Mouse (Mus musculus) layer of hippocampus, adult 18-20 months (tissue): ENCODE measurements at regions not wholly inside any gene's neighbourhood (a gene's known extent, or its start where the extent isn't known, plus 50 kb on each side); places are given as distances from the start of the nearest gene placed in this dataset.

Experiments
- DNase-seq, 2 experiments: peaks; one replicate each; pipeline ENCODE4 v3.0.0; 2022; ENCODE audit warnings: low spot score in 2 of 2

DNA sequence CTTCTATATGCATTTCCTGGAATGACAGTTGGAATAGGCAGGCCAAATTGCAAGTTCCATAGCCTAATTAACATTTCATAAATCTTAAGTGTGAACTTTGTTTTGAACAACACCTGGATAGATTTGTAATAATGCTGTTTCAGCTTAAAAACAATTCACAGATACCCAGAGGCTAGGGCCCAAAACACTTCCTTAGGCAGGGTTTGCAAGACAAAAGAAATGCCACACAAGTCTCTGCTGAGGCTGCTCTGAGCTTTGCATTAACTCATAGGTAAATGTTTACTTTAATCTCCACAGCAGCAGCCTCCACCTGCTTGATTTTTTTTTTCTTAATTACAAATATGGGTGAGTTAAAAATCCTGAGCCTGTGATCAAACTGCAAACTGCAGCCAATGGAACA lies 118.4 kb downstream of the Gnat3 start:
- no peak for DNase-seq

DNA sequence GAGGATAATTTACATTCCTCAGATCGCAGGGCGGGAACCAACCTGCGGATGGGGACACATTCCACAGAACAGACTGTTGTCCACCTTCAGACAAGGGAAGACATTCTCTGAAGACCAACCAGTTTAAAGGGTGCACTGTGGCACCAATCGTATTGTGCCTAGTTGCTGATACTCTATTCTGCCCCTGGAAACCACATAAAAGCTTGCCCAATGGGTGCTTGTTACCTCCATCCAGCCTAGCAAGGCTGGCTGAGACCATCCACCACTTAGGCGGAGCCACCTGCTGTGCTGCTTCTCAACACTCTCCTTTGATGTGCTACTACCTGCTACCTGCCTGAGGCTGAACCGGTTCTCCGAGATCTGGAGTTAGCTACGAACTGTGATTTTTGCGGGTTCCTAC lies 119.9 kb downstream of the Gnat3 start:
- DNase-seq = no peak

DNA sequence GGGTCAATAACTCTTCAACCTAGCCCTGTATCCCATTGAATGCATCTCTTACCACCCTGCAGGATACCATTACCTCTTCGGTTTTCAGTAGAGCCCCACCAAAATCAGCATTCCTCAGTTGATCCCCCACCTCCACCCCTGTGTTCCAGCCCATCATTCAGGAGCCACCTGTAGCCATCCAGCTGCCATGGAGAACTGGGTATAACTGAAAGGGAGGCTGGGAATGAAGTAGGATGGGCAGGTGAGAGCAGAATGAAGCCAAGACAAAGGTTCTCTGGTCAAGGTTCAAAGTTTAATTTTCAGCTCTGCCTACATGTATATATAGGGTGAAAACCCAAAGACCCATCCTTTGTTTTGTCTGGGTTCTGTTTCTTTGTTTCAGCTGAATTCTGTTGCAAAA lies 121.4 kb downstream of the Gnat3 start:
- DNase-seq = no peak

DNA sequence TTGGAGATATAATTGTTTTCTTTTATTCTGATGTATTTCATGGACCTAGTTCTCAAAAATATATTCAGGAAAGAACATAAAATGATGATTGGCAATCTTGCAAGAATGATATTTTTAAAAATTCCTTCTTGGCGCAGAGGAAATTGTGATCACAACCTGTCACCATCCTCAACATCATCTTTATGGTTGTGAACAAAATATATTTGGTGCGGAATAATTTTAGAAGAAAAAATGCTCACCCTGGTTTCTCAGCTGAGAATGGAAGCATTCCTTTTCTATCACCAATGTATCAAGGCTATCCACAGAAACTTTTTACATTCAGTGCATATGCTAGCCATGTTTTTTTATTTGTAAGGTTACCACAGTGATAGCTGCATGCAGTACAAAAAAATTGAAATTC lies 123.1 kb downstream of the Gnat3 start:
- DNase-seq = no peak

DNA sequence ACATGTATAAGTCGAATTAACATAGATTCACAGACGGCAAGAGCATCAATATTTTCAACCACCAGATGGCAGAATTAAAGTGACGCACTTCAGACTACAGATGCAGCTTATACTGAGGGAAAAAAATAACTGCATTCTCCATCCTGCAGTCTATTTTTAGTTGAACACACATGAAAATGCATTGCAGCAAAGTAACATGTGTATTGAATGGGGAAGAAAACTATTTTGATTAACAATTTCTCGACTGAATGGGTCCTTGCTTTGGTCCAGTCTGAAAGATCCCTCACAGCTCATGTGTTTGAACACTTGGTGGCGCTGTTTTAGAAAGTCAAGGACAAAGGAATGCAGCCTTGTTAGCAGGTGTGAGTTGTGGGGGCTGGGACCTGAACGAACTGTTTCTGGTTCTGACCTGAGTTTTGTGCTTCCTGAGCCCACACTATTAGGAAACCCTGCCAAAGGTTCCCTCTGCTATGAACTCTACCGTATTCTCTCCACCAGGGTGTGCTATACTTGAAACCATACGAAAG lies 125.6 kb downstream of the Gnat3 start:
- peak; percentile 5 to 72 for DNase-seq

DNA sequence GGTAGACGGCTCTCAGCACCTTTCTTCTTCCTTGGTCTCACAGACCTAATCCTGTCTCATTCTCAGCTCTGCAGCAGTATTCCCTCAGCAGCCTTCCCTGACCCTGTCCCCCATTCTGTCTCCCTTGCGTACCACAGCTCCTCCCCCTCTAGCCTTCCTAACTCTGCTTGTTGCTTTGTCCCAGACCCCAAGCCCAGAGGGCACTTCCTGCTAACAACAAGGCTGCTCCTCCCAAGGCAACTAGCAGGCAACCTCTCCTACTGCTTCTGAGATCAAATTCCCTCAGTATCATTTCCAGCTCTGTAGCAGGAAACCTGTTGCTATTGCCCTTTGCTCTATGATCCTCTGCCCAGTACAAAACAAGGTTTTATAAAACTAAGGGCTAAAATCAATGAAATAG lies 127.6 kb downstream of the Gnat3 start:
- no peak for DNase-seq

DNA sequence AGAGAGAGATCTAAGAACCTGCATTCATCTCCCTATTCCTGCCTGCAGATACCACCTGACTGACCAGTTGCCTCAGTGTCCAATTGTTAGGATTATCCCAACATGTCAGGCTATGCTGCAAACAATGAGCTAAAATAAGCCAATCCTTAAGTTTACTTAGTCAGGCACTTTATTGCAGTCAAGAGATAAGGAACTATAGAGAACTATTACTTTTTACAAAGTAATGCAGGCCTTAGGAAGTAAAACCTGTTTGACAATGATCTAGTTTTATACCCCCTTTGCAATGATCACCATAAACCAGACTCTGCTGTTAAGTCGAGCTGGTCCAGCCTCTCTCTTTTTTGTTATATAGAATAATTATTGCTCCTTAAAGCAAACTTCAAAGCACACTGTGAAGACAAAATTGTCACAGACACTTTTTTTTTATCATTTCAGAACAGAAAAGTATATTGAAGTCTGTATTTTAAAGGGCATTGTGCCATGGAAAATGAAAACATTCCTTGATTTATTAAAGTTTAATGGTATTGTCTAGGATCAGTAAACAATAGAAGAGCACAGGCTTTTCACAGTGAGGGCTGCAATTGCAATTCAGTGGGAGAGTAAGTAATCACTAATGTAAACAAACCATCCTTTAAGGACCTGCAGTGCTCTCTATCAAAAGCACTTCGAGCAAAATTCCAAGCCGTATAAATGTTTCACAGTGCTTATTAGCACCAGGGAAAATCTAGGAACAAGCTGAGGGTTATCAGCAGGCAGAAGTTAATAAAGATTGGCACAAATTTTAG lies 152.7 kb downstream of the Gnat3 start:
- DNase-seq = no peak

DNA sequence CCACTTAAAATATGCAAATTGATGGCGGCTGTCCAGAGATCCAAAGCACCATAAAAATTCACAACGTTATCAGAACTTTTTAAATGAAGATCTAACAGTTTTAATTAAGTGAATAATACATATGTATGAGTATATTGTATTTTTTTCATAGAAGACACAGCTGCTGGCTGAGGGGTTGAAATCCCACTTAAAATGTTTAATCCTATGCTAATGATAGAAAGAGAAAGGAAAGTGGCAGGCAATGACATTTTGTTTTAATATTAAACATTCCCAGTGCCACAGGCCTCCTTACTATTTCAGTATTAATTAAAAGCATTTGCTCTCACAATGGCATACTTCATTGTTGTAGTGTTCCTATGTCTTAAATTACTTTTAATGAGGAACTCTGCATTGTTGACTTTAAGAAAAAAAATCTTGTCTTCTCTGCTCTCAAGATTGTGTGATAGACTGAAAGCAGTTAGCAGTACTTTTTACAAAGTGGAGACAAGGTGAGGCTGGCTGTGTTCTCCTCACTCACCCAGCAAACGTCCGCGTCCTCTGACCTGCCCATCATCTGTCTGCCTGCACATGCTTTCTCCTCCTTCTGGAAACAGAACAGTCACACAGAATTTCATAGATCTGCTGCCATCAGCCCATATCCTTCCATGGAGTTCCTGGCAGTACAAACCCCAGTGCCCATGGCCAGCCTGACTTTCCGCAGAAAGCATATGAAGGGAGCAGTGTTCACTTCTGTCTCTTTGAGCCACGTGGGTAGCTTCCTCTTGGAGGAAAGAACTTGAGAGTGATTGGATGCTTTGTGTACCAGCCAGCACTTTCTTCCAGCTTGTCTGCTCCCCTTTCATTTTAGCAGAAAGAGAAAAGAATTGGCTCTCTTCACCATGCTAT lies 173.7 kb downstream of the Gnat3 start:
- DNase-seq = no peak

DNA sequence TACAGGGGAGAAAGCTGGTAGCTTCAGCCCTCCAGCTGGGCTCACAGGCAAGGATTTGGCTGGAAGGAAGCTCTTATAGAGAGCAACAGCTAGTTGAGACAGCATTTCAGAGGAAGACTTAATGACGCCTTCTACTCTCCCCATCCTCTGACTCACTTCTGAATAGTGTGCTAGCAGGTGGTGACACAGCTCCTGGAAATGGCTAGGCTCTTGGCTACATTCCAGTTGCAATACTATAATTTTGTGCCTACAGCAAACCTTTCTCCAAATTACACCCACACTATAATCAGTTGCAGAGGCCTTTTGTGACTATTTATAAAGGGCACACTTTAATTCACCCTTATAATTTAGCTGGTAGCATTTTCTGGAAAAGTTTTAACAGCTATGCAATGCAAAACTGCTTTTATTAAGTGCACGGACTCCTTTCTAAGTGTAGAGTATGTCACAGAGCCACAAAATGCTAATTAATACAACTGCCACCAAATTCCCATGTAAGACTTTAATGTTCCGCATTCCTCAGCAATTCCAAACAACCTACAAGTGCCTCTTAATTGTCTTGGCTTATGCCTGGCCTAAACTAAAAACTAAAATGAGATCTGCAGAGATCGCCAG lies 175.2 kb downstream of the Gnat3 start:
- peak; percentile 16 to 45 for DNase-seq

DNA sequence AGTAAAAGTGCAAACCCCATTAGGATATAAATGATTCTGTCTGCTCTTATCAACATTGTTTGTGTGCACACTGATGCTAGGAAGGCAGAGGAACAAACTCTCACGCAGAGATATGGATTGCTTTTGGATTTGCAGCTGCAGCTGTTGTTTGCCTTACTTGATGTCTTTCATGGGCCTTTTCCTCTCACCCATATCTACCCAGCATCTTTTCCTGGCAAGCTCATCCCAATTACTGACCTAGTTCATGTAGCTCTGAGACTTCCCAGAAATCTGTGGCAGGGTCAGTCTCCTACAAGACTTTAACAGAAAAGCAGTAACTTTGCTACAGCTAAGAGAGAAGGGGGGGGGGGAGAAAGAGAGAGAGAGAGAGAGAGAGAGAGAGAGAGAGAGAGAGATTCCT lies 189.9 kb downstream of the Gnat3 start:
- DNase-seq = no peak

DNA sequence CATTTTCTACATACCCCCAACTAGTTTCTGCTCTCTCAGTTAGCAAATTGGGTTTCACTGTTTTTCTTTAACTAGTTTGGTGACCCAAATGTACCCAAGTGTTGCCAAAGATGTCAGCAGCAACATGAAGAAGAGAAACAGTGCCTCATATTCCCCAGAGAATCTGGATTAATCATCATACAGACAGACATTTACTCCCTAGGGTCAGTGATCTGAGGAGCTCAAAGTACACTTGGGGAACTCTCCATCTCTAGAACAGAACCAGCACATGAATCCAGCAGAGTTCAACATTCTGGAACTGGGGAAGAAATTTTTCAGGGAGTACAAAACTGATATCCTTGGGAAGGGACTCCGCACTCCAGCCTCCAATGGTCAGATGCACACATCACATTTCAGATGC lies 191.4 kb downstream of the Gnat3 start:
- no peak for DNase-seq

DNA sequence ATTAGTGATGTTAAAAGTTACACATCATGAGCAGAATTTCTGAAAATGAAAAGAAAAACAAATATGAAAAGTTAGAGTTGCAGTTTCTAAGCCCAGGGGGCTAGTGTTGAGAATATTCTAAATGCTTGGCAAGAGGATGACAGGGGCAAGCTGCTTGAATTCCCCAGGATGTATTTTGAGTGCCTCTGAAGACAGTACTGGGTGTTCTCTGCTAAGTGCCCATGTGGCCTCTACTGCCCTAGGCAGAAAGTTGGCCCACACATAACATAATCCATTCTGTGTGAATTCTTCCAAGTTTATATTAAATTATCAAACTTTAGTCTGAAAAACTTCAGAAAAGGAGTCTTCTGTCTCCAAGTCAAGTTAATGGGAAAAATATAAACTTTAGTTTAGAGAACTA lies 196.6 kb downstream of the Gnai1 start:
- no peak for DNase-seq

DNA sequence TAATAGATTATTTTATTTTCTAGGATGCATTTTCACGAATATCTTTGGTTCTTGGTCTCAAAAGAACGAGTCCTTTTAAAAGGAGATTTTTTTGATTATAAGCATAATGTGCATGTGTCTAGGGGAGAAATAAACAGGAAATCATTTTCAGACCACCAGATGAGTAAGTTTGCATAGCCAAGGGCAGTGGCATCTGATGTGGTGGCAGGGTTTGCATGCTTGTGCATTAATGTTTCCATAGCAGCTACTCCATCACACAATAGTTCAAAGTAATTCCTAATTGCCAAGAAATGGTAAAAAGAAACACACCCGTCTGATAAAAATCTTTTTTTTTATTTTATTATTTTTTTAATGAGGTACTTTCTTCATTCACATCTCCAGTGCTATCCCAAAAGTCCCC lies 182.3 kb downstream of the Gnai1 start:
- DNase-seq = no peak

DNA sequence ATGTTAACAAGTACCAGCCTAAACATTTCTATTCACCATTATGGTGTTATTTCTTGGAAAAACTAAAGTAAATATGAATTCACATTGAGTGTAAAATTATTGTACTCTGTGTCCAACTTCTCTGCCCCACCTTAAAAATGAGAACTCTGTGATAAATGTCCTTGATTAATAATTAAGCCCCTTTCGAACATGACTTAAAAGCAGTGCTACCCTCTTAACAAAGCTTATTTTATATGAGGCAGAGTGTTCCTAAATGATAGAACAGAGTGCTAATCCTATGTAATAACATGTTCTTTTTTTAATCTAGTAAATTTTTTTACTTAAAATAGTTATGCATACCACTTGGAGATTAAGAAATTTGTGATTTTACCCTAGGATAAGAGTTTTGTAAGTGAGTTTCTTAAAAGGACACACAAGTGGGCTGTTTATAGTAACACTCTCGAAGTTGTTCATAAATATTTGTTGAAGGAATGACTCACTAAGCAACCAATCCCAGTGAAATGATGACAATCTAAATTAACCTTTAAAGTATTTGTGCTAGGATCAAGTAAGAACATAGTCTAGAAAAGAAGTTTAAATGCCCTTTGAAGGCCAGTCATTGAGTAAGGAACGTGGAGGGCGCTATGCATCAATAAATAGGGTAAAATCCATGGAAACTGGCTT lies 148.6 kb downstream of the Gnai1 start:
- no peak for DNase-seq
